Mouse (Mus musculus) adrenal gland, adult 2 months (tissue): ENCODE measurements around the gene Prss12. TPM values are rescaled to one million over a fixed set of nuclear protein-coding genes. Genes with fewer than 3 reads are reported as not detected.

Experiments
- DNase-seq: peaks from one replicate; pipeline ENCODE4 v3.0.0; 2021
- long read RNA-seq: library from polyadenylated mRNA; stranded (forward); transcript quantifications from one replicate; pipeline ENCODE4 v2.0.0, GENCODE M21; 2021
- polyA plus RNA-seq: library from polyadenylated mRNA; depleted of rRNA; stranded (reverse); fragments of >200 nt; gene quantifications from 2 replicates; pipeline ENCODE4 v1.2.3, GENCODE M21; 2012; rRNA removed
- total RNA-seq, 2 experiments: library from RNA; stranded (reverse); gene quantifications; 2 replicates each; pipeline ENCODE4 v1.2.3; 2021

Gene Prss12
- total RNA-seq (1 to 10 TPM; 1.2 to 2.3 TPM), polyA plus RNA-seq (2.7 and 3.8 TPM in 2 replicates)
- long read RNA-seq, transcript Prss12-201 (11 exons, 2,602 nt) = major isoform, 6 of 6 reads
- long read RNA-seq, partial matches to known transcripts = 0 of 6 reads
- long read RNA-seq, other reads (novel, unspliced or antisense) = 0 of 6 reads

GRCm38 (mm10) chr3:123446708-123447537 lies at the start of gene Prss12:
Prss12 (plus strand) TSS chr3:123446913.
- DNase-seq = peak; percentile 73

- no peak for DNase-seq
These were observed 48.9 kb upstream of the Prss12 start for GRCm38 (mm10) chr3:123397562-123398481.

GRCm38 (mm10) chr3:123404945-123405344 lies 41.8 kb upstream of the Prss12 start:
- DNase-seq = no peak

GRCm38 (mm10) chr3:123411821-123412578 lies 34.7 kb upstream of the Prss12 start:
- no peak for DNase-seq

DNA sequence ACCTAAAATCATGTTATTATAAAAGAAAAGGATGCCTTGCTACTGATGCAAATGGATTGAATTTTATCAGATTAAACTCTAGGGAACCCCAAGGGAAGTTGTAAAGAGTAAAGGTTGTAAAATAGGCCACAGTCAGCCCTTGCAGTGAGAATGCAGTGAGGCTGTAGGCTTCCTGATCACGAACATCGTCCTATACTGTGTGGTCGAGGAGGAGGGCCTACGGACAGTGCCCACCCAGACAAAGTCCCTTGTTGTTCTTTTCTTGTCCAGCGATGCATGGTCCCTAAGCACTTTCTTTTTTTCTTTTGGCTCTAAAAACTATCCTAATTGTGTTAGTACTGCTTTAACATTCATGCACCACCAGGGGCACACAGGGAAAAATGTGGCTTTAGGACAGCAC lies 33.5 kb upstream of the Prss12 start:
- no peak for DNase-seq

- DNase-seq = no peak
These were observed 21.1 kb upstream of the Prss12 start for GRCm38 (mm10) chr3:123425647-123426046.

DNA sequence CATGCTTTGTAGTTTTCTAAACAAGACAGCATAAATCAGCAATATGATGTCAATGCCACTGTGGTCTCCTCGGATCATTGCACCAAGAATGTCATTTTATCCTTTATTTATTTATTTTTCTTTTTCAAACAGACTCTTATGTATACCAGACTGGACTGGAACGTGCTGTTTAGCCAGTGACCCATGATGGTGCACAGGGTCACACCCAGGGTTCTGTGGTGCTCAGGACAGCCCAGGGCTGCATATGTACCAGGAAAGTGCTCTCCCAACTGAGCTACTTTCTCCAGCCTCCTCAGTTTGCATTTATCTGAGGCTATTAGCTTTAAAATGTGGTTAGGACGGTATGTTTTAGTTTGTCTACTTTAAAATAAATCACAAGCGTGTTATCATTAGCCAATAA lies 18.7 kb upstream of the Prss12 start:
- no peak for DNase-seq

- no peak for DNase-seq
These were observed 16.9 kb upstream of the Prss12 start for GRCm38 (mm10) chr3:123429597-123430458.

DNA sequence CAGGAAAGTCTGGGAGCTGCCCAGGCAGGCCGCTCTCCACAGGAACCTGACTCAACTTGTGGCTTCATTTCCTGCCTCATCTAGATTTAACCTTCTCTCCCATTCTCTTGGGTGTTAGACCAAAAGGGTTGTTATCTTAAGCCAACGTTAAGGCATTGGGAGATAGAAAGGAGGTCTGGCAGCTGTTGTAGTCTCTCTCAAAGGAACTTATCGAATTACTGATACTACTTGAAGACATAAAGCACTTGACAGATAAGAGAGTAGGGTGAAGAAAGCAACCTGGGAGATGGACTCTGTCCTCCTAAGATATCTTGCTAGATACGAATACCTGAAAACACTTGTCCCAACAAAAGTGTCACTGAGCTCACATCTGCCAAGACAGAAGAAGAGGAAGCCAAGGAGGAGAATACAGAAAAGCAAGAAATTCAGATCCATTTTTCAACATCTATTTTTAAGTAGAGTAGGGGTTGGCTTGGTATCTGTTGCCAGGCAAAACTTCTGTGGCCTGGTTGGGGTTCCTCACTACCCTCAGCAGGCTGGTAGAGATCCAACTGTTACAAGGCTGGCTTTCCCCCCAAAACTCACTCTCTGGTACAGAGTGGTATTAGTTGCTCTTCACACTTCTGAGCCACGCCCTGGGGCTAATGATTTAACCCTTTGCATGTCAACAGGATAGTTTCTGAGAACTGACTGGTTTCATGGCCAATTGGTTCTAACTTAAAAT lies 14.6 kb upstream of the Prss12 start:
- DNase-seq = no peak

GRCm38 (mm10) chr3:123433362-123433761 lies 13.4 kb upstream of the Prss12 start:
- no peak for DNase-seq

- no peak for DNase-seq
These were observed 9.1 kb upstream of the Prss12 start for GRCm38 (mm10) chr3:123437608-123438007.

DNA sequence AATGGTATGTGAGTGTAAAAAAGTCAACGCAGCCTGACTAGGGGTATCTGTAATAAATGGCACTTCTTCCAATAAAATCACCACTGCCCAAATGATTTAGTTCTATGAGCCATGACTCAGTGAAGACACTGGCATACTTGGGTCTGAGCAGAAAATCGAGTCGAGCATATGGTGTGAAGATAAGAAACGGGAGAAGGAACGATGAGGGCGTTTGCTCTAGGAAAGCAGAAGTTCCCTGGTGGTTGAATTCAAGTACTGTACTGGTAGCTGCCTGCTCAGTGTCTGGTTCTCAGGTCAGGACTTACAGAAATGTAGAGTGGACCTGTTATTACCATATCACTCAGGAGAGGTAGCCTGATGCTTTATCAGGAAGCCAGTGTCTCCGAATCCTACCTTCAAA lies 6.2 kb upstream of the Prss12 start:
- no peak for DNase-seq

DNA sequence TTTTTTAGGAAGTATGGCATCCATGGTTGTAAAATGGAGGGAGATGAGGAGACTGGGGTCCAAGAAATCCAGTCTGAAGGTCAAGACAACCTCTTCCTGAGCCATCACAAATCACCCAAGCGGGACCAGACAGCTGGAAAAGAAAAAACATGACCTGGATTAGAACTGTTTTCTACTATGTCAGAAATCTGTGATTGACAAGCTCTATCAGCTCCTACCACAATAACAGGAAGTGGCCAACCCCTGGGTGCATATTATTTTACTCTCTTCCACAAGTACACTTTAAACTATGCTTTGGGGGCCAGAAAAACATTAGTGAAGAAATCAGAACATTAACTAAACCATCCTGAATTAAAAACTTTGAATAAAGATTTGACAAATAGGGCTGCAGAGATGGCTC lies 2.2 kb upstream of the Prss12 start:
- DNase-seq = no peak

GRCm38 (mm10) chr3:123447538-123448059 lies 886 bp downstream of the Prss12 start:
- DNase-seq = peak; percentile 44

GRCm38 (mm10) chr3:123448096-123448495 lies 1.4 kb downstream of the Prss12 start:
- DNase-seq = peak; percentile 38

DNA sequence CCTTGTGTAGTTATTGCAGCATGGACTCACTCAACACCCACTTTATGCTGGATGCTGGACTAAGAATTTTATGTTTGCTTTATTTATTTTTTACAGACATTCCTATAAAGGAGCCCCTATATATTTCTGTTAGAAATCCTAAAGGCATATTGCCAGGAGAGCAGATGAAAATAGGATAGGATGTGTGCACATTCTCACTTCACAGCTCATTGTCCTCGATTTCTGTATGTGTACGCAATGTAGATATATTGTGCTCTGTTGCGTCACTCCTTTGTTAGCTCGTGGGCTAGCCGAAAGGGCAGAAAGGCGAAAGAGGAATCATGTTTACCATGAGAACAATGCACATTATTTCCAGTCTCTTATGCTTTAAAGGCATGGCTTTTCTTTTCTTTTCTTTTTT lies 3.4 kb downstream of the Prss12 start:
- no peak for DNase-seq

- no peak for DNase-seq
These were observed 6.2 kb downstream of the Prss12 start for GRCm38 (mm10) chr3:123452904-123453303.

DNA sequence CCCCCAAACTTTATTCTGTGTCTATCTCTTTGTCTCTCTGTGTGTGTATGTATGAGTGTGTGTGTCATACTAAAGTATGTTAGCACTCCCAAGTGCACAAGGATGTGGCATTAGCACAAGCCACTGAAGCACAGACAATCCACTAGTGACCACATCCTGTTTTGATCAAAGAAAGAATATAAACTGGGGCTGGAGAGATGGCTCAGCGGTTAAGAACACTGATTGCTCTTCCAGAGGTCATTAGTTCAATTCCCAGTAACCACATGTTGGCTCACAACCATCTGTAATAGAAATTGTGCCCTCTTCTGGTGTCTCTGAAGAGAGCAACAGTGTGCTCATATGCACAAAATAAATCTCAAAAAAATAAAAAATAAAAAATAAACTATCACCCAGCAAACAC lies 12.8 kb downstream of the Prss12 start:
- no peak for DNase-seq

DNA sequence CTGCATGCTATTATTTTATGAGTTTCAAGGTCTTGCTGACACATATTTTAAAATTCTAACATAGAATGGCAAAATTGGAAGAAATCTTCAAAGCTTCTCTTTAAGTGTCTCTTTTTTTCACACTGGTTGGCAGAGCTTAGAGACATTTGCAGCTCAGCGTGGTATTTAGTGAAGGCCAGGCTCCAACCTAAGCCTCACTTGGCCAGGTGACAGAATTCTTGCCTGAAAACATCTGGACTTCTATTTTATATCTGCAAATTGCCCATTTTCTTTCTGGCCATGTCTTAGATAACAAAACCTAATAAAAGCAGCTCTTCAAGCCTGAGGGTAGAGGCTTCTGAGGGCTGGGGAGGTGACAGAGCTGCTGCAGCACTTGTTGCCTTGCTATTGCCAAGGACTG lies 13.7 kb downstream of the Prss12 start:
- DNase-seq = no peak

DNA sequence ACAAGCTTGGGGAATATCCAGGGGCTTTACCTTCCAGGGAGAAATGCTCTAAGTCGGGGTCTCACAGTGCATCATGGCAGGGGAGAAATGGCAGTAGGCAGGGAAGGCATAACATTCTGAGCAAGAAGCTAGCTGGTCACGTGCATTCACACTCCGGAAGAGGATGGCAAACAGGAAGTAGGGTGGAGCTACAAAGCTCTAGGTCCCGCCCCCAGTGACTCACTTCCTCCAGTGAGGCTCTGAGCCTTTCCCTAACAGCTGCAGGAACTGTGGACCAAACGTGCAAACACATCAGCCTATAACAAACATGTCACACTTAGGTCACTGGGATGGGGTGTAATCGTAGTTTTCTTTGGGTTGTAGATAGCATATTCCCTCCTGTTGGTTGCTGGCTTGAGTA lies 15.6 kb downstream of the Prss12 start:
- DNase-seq = no peak
